Mouse (Mus musculus) leukemia stem cell, adult 10-12 weeks (primary cell): Measurements from ENCODE around the gene Rsph1. TPM values are rescaled to one million over a fixed set of nuclear protein-coding genes. Genes with fewer than 3 reads are reported as not detected.

Experiments used
- polyA plus RNA-seq: library from polyadenylated mRNA; stranded (reverse); fragments of >175 nt; gene quantifications from 2 replicates; pipeline ENCODE4 v1.2.3, GENCODE M21; 2012; ENCODE audit warnings: low replicate concordance

Gene Rsph1
- polyA plus RNA-seq: 0.55 TPM in 2 replicates

DNA sequence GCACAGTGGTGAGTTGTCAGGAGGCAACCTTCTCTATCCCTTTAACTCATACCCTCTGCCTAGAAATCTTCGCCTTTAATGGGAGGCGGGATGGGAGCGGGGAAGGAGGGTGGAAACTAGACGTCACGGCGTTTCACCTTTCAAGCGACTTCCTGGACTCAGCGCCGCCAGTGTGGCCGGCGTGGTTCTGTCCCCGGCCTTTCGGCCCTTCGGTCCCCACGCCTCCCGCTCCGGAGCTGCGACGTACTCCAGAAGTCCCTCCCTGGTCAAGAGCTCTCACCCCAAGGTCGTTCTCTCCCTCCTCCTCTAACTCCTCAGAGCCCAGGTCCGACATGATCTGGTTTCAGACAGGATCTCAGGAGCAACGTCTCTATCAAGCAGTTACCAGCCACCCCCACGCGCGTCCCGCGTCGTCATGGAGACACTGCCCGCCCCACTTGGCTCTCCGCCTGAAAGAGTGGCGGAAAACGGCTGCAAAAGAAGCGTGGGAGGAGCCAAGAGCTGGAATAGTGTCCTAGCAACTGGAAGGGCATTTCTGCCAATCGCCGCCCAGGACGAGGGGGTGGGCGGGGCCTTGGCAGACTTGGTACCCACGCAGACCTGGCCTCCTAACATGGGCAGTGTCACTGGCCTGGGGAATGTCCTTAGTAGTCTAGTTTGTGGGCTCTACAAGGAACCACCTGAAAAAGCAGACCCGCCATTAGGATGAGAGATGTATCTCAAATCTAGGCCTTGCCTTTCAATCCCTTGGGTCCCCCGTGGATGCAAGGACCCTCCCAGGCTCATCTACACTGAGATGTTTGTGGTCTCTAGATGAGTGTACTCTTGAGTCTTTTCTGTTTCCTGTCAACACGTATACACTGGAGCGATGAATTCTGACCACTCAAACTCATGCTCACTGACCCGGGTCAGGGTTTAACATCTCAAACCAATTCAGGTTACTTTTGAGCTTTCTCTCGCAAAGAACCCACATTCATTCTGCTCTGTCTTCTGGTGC, at the start of gene Rsph1:
Rsph1 (minus strand) TSS at position 462 of the 997 bp plus-strand sequence.

DNA sequence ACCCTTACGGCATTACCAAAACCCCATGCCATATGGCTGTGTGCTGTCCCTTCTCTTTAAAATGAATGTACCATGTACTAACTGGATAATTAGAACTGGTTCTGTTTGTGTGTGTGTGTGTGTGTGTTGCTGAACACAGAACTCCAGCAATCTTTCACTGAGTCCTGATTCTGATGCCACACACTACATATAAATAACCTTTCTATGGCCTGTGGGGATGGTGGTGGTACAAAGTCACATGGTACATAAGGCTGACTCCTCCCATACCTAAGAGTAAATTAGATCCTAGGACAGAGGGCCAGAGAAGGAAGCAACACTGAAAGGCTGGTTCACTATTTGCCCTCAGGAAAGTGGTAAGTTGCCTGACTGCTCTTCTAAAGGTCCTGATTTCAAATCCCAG, 9.3 kb upstream of the Rsph1 start, which contains the start of gene Slc37a1:
Slc37a1 (plus strand) TSS at position 301 of the 400 bp plus-strand sequence.

DNA sequence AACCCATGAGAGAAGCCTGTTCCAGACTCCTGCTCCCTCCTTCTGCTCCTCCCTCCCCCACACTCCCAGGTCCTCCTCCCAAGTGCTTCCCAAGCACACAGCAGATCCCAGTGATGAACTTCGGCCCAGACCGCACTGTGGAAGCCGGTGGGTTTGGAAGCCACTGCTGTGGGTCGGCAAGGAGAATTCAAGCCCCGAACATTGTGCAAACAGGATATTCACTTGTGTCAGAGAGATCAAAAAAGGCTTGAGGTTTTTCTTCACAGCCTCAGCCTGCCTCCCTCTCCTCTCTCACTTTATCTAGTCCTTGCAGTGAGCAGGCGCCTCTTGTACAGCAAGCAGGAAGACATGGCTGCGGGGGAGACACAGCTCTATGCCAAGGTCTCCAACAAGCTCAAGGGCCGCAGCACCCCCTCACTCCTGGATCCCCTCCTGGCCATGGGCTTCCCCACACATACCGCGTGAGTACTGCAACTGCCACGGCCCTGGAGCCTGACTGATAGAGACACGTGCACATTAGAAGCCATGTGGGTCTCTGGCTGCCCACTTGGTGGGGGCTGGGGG, 69.3 kb downstream of the Rsph1 start, which contains the start of gene Ubash3a:
Ubash3a (plus strand) TSS at position 103 of the 564 bp plus-strand sequence.

Other genes starting within 250 kb of the Rsph1 start
- 17.0 and 23.7 TPM in 2 replicates for gene Abcg1, start 219.7 kb downstream of the Rsph1 start, polyA plus RNA-seq
- gene Tff3, start 147.7 kb downstream of the Rsph1 start, polyA plus RNA-seq: not detected in 2 replicates
- gene Tff2, start 133.1 kb downstream of the Rsph1 start, polyA plus RNA-seq: not detected in 2 replicates
- gene Tff1, start 112.1 kb downstream of the Rsph1 start, polyA plus RNA-seq: not detected in 2 replicates
- not detected in 2 replicates for gene Tmprss3, start 78.4 kb downstream of the Rsph1 start, polyA plus RNA-seq
- gene Ubash3a, start 69.5 kb downstream of the Rsph1 start, polyA plus RNA-seq: 19.0 and 36.9 TPM in 2 replicates
- 5.9 and 7.2 TPM in 2 replicates for gene Slc37a1, start 9.4 kb upstream of the Rsph1 start, polyA plus RNA-seq
- not detected in 2 replicates for gene Pde9a, start 108.8 kb upstream of the Rsph1 start, polyA plus RNA-seq
- 27.1 and 82.2 TPM in 2 replicates for gene Wdr4, start 242.6 kb upstream of the Rsph1 start, polyA plus RNA-seq
- gene Ndufv3, start 242.7 kb upstream of the Rsph1 start, polyA plus RNA-seq: 20.7 and 33.2 TPM in 2 replicates